Mouse (Mus musculus): ENCODE results near the gene Exog.

- TF ChIP-seq CTCF (conservative IDR thresholded peaks at IDR 0.05; ENCODE audit: insufficient read depth, insufficient read length, low read depth, low read length) = no peak
- TF ChIP-seq POLR2A (IDR thresholded peaks at IDR 0.05; ENCODE audit: low read depth, low read length) = no peak
Observed at GRCm38 (mm10) chr9:119402253-119403235, 42.2 kb upstream of the Exog start.
